Mouse (Mus musculus) kidney, postnatal 10 days (tissue): ENCODE results near the gene Fgr.

Experiments used
- DNase-seq: peaks from one replicate; pipeline ENCODE4 v3.0.0; 2021; ENCODE audit warnings: mixed read lengths

The Fgr gene

DNA sequence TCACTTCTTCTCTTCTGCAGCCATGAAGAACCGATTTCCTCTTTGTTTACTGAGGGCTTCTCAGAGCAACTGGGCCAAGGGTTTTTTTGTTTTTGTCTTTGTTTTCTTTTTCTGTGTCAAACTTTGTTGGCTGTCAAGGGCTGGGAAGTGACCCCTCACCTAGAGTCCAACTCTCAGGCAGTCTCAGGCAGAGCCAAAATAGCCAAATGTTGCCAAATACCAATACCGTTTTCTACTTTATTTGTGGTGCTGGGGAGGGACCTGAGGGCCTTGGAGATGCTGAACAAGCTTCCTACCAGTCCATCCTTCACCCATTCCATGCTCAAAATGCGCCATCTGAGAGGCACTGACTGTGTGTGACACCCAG, 14.2 kb upstream of the Fgr start:
- no peak for DNase-seq

DNA sequence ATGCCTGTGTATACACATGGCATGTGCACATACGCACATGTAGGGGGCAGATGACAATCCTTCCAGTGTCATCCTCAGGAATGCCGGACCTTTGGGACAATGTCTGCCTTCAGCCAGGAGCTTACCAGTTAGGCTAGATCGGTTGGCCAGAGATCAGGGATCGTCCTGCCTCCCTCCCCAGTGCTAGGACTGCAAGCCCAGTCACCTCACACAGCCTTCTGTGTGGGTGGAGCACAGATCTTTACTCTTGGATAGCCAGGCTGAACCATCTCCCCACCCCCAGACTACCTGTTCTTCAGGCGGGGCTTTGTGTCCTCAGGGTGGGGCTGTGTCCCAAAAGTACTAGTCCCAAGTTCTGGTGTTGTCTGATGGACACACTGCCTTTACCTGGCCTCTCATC, 13.6 kb upstream of the Fgr start:
- DNase-seq = peak; percentile 21

DNA sequence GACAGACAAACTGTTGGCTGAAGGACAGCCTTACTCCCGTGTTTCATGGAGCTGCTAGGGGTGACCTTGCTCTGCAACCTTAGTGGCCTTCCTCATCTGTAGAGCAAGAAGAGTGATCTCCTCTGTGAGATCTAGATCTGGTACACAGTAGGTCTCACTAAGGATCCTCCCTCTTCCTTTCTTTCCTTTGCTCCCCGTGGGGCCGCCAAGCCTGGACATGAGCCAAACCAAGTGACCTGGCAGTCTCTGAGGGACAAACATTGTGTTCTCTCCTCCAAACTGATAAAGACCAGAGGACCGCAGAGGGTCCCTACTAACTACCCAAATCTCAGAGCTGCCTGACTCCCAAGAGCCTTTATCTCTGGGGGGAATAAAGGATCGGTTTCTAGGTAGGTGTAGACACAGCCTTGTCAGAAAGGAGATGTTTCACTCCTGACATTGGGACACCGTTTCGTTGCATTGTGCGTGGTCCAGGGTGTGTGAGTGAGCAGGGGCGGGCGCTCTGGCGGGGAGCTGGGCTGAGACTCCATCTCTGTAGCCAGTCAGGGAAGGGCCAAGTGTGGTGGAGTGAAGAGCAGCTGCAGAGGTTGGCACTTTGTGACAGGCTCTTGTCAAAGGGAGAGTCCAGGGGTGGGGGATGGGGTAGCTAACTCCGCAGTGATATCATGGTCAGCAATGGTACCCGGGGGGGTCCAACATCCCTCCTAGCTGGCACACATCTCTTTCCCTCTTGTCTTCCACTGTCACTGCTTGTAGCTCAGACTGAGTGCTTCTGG, 12.8 kb upstream of the Fgr start:
- peak; percentile 68 for DNase-seq

DNA sequence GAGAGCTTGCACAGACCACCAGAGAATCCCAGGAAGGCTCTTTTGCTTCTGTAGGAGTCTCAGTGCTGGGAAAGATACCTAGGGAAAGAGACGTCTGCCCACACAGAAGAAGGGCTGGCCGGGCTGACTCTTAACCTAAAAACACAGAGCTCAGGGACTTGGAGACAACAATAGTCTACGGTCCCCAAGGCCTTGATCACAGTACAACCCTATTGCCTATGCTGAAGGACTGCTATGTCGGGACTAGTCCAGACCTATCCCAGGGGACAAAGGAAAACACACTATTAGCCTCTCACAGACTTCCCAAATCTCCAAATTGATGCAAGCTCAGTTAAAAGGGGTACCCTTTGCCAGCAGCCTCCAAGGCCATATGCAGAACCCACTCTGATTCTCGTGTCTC, 12.0 kb upstream of the Fgr start:
- DNase-seq = peak; percentile 4

DNA sequence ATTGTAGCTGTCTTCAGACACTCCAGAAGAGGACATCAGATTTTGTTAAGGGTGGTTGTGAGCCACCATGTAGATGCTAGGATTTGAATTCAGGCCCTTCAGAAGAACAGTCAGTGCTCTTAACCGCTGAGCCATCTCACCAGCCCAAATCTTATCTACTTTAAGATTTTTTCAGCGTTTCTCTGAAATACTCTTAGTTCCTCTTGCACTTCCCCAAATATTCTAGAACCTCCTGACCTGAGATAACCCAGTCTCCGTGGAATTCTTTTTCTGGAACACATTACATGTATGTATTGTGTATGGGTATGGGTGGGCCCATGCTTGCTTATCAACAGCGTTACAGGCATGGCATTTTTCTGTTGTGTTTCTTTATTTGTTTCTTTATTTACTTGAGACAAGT, 11.3 kb upstream of the Fgr start:
- no peak for DNase-seq

GRCm38 (mm10) chr4:132963436-132963835, 10.5 kb upstream of the Fgr start:
- DNase-seq = no peak

- no peak for DNase-seq
Observed at GRCm38 (mm10) chr4:132964064-132964463, 9.8 kb upstream of the Fgr start.

DNA sequence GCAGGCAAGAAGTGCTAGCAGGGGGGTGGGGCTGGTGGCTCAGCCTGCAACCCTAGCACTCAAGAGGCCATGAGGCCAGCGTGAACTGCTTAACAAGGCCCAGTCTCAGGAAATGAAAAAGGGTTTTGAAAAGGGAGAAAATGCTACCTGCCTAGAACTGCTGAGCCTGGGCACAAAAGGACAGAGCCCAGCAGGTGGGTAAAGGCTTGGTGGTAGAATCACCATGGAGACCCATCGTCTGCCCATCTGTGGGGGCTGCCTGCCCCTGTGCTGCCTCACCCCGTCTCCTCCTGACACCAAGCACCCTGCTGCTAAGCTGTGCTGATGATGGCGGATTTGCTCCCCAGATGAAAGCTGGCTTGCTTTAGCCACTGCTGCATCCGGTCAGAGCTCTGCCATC, 9.4 kb upstream of the Fgr start:
- no peak for DNase-seq

GRCm38 (mm10) chr4:132968105-132968938, 5.6 kb upstream of the Fgr start:
- DNase-seq = no peak

DNA sequence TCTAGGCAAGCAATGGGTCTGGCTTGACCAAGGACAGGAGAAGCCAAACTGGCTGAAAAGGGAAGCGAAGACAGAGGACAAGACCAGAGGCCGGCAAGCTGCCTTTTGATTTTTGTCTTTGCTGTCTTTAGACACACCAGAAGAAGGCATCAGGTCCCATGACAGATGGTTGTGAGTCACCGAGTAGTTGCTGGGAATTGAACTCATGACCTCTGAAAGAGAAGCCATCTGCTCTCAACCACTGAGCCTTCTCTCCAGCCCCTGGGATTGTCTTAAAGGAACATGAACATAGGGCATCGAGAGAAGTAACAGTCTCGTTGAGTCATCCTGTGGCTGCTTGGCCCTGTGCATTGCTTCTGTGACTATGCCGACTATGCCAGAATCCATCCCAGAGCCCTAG, 2.3 kb upstream of the Fgr start:
- DNase-seq = no peak

DNA sequence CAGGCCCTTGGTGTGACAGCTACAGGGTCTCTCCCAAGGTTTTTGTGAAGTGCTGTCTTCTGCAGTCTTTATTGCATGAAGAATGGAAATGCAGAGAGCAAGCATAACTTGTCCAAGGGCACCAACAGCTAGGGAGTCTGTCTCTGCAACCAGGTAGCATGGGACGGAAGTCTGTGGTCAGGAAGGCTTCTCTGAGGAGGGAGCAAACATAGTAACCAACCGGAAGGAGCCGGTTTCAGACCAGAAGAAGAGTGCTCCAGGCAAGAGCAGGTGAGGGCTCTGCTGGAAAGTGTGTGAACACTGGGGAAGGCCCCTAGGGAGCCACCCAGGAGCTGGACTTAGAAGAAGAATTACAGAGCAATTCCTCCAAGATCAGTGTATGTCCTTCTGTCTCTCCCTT, 1.8 kb upstream of the Fgr start:
- DNase-seq = no peak

DNA sequence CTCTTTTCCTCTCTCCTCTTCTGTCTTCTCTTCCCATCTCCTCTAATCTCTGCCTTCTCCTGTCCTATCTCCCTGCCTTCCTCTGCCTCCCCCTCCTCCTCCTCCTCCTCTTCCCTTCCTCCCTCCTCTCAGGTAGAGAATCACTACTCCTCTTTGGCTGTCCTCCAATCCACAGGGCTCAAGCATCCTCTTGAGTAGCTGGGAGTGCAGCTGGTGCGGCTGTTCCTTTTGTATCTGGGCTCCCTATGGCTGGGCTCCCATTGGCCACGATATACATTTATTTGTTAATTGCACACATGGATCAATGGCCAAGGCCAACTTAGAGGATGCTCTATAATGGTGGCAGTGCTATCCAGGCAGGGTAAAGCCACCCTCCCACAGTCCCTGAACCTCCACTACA, 1.3 kb upstream of the Fgr start:
- no peak for DNase-seq

DNA sequence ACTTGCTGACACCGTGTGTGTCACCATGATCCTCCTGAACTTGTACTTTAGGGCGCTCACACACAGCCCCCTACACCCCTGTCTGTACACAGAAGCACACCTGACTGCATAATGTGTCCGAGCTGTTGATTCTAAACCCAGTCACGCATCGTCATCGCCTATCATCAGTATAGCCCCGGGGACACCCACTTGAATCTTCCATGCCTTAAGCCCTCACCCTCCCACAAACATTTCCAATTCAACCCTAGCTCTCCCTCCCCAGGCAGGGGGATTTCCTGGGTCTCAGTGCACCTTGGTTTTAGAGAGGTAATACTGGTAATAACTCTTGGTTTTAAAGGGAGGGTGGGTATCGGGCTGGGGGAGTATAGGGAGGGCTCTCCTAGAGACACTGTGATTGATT, 709 bp upstream of the Fgr start:
- DNase-seq = no peak

- peak; percentile 91 for DNase-seq
Observed at GRCm38 (mm10) chr4:132974904-132975303, 1.0 kb downstream of the Fgr start.

DNA sequence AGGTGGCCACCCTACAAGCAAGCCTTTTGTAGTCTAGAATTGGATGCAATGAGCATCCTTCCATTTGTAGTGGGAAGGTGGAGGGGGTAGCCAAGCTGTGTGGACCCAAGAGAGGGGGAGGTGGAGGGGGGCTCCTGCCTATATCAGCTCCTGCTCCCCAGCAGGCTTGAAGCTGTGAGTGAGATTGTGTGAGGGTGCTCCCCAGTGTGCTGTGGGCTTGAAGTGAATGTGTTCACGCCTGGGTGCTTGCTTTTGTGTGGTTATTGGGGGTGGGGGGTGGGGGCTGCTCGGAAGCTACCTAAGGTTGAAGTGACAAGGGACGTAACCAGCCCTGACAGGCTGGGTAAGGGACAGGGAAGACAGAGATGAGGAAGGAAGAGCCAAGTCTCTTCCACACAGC, 1.9 kb downstream of the Fgr start:
- DNase-seq = no peak

DNA sequence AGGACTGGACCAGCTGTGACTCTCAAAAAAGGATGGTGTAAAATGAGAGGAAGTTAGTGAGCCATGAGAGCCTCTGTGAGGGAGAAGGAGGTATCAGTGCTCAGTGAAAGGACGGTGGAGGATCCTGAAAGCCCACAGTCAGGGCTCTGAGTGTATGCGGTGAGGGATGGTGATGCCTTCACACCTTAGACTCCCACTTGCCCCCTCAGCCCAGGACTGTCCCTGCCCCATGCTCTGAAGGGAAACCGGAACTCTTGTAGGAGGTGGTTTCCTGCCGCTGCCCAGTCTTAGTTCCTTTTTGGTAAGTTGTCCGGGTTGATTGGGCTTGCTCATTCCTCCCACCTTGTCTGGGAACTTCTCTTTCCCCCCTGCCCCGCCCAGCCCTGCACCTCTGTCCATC, 2.8 kb downstream of the Fgr start:
- no peak for DNase-seq

DNA sequence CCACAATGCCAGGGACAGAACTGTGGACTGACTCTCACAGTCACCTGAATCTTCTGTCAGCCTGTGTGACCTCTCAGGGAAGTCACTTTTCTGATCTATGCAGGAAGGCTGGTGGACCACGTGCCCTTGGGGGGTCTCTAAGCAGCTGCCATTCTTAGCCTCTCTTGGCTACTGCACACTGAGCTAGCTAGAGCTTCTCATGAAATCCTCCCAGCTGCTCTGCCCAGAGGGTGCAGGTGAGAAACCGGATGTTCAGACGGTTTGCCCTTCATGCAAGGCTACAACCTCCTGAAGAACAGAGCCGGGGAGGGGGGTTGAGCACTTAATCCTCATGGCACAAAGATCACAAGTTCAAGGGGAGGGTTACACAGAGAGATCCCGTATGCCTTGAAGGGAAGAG, 3.7 kb downstream of the Fgr start:
- peak; percentile 17 for DNase-seq

DNA sequence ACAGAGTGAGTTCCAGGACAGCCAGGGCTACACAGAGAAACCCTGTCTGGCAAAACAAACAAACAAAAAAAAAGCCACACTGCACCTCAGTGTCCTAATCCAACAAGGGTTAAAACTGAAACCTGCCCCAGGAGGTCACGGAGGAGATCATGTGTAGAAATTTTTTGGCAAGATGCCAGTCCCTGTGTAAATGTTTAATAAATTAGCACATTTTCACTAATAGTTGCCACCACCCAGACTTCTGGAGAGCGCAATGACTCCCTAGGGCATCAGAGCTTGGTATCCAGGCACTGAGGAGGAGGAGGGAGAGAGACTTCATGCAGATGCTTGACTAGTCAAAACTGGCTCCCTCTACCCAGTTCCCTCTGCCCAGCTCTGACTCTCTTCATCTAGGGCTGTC, 5.3 kb downstream of the Fgr start:
- DNase-seq = peak; percentile 41

GRCm38 (mm10) chr4:132981621-132982020, 7.7 kb downstream of the Fgr start:
- no peak for DNase-seq

- DNase-seq = no peak
Observed at GRCm38 (mm10) chr4:132982999-132983398, 9.1 kb downstream of the Fgr start.

DNA sequence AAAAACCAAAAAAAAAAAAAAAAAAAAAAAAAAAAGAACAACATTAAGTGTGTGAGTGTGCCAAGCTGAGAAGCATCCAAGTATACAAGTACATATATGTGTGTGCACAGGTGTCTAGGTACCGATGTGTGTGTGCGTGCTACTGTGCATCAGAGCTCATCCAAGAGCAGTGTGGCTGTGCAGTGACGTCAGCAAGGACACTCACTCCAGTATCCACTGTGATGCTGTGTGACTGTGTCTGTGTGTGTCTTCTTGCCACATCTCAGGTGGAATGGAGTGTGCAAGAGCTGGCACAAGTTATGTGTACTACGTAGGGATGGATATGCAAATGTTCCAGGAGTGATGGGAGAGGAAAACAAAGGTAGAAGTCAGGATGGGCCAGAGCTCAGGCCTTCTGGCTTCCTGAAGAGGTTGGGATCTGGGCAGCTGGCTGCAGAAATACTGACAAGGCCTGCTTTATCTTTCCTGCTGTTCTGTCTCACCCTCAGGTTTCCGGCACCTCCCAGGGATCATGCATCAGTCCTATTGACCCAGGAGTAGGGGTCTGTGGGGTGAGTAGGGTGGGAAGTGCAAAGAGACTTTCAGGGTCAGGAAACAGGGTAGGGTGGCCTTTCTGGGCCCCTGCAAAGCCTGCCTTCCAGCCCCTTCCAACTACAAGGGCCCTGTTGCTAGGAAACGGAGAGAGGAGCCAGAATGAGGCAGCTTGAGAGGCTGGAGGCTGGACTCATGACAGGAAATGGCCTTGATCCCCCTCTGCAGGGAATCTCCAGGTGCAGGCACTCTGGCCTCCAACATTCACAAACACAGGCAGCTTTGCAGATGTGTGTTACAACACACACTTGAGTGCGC, 10.0 kb downstream of the Fgr start:
- peak; percentile 38 for DNase-seq

- DNase-seq = no peak
Observed at GRCm38 (mm10) chr4:132988581-132989355, 14.9 kb downstream of the Fgr start.

- no peak for DNase-seq
Observed at GRCm38 (mm10) chr4:132993553-132993952, 19.7 kb downstream of the Fgr start.
